Mouse (Mus musculus) retina, postnatal 1 day (tissue): Measurements from ENCODE around the gene Rtn4rl1.
A peak's percentile ranks its signal among the peaks of the same experiment; 100 is the strongest.

Experiments
- DNase-seq: peaks from one replicate; pipeline ENCODE4 v3.0.0-alpha.2; 2012

The Rtn4rl1 gene

DNA sequence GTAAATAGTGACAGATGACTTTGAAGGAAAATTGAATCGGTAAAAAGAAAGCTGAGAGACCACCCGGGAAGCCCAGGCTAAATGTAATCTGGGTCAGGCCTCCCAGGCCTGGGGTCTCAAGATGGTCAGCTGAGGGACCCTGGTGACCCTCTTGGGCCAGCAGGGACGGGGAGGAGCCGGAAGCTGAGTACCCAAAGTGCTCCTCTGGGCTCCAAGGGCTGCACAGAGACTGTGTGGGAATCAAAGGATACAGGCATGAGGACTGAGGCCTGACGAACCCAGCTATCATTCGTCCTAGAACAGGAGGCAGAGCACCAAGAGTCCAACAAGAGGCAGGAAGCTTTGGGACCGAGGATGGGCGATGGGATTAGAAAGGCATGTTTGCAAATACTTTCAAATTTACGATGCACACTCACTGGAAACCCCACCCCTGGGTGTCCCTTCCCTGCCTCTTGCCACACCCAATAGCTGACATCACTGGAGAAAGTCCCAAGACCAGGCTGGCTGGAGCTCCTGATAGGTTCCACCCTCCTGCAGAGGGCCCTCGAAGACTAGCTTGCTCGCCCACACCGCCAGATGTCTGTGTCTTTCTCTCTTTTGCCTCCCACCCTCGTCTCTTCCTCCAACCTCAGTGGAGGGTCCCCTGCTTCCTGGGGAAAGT lies 60.8 kb downstream of the Rtn4rl1 start:
- no peak for DNase-seq

DNA sequence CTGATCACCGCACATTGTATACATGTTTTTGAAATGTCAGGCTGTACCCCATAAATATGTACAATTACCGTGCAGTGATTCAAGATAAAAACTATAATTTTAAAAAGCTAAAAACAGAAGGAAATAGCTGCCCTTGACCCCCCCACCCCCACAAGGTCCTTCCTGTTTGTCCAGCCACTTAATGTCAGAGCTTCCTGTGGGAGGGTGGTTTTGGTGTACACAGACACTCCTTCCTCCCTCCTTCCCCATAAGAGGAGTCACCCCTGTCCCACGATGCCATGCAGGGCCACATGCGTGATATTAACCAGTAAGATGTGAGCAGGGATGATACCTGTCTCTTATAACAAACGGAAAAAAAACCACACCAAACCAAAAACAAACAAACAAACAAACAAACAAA lies 61.7 kb downstream of the Rtn4rl1 start:
- DNase-seq, result no peak

- DNase-seq, result no peak
Measured at GRCm38 (mm10) chr11:75257056-75257648, 63.6 kb downstream of the Rtn4rl1 start.

GRCm38 (mm10) chr11:75259416-75259815 lies 65.8 kb downstream of the Rtn4rl1 start:
- no peak for DNase-seq

GRCm38 (mm10) chr11:75259996-75260561 lies 66.5 kb downstream of the Rtn4rl1 start:
- peak; percentile 69 for DNase-seq

DNA sequence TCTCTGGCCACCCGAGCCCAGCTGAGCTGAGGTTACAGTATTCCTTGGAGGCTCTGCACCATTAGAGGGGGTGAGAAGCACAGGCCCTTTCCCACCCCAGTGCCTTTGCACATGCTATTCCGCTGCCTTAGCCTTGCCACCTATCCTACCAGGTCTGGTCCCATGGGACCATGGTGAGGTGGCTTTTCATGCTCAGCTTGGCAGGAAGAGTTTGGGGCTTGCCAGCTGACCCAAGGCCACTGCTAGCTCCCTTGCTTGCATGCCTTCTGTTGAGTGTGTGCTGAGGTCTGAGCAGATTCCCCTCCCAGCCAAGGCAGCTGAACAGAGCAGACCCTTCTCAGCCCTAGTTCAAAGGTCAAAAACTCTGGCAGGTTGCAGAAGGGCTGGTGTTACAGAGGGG lies 67.4 kb downstream of the Rtn4rl1 start:
- DNase-seq, result no peak

GRCm38 (mm10) chr11:75261730-75262129 lies 68.1 kb downstream of the Rtn4rl1 start:
- DNase-seq, result no peak

- no peak for DNase-seq
Measured at GRCm38 (mm10) chr11:75262181-75262580, 68.6 kb downstream of the Rtn4rl1 start.

- no peak for DNase-seq
Measured at GRCm38 (mm10) chr11:75262791-75263190, 69.2 kb downstream of the Rtn4rl1 start.

GRCm38 (mm10) chr11:75263274-75263963 lies 69.8 kb downstream of the Rtn4rl1 start:
- DNase-seq, result peak; percentile 96

- no peak for DNase-seq
Measured at GRCm38 (mm10) chr11:75263964-75264312, 70.4 kb downstream of the Rtn4rl1 start.

DNA sequence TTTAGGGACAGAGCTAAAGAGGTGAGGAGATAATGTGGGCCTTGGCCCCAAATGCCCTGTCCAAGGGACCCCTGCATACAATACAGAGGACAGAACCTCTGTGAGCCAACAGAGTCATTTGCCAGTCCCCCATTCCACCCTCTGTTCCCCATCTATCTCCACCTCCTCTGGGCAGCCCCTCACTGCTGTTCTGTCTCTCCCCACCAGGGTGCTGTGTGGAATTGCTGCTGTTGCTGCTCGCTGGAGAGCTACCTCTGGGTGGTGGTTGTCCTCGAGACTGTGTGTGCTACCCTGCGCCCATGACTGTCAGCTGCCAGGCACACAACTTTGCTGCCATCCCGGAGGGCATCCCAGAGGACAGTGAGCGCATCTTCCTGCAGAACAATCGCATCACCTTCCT lies 71.0 kb downstream of the Rtn4rl1 start:
- DNase-seq, result peak; percentile 57

DNA sequence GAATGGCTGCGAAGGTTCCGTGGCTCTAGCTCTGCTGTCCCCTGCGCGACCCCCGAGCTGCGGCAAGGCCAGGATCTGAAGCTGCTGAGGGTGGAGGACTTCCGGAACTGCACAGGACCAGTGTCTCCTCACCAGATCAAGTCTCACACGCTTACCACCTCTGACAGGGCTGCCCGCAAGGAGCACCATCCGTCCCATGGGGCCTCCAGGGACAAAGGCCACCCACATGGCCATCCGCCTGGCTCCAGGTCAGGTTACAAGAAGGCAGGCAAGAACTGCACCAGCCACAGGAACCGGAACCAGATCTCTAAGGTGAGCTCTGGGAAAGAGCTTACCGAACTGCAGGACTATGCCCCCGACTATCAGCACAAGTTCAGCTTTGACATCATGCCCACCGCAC lies 72.0 kb downstream of the Rtn4rl1 start:
- DNase-seq, result peak; percentile 56

DNA sequence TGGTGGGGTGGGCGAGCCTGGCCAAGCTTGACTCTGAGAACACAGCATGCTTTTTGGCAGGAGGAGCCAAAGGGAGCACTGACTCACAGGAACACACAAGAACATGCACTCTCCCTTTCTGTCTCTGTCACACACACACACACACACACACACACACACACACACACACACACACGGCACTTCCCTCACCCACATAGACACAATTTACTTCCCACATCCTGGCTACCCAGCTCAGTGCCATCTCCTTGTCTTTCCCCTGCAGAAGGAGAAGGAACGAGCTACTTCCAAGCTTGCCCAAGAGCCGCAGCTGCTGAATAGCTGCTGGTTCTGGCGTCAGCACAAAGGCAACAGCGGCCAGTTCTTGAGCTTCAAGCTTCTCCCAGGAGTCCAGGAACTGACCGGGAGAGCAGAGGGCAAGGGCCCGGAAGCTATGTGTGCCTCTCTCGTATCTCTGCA lies 74.3 kb downstream of the Rtn4rl1 start:
- DNase-seq, result no peak

GRCm38 (mm10) chr11:75268492-75268891 lies 74.9 kb downstream of the Rtn4rl1 start:
- DNase-seq, result peak; percentile 48

DNA sequence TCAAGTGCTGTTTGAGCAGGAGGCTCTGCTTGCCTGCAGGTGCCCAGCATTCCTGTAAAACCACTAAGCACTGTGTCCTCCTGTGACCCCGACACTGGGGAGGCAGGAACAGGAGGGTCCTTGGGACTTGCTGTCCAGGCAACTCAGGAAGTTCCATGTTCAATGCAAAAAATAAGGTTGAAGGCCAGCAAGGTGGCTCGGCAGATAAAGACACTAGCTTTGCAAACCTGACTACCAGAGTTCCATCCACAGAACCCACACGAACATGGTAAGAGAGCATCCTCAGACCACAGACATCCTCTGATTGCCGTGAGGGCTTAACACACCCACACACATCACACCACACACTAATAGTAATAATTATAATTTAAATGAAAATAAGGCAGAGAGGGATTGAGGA lies 75.6 kb downstream of the Rtn4rl1 start:
- DNase-seq, result no peak

GRCm38 (mm10) chr11:75270276-75270984 lies 76.8 kb downstream of the Rtn4rl1 start:
- DNase-seq, result no peak

DNA sequence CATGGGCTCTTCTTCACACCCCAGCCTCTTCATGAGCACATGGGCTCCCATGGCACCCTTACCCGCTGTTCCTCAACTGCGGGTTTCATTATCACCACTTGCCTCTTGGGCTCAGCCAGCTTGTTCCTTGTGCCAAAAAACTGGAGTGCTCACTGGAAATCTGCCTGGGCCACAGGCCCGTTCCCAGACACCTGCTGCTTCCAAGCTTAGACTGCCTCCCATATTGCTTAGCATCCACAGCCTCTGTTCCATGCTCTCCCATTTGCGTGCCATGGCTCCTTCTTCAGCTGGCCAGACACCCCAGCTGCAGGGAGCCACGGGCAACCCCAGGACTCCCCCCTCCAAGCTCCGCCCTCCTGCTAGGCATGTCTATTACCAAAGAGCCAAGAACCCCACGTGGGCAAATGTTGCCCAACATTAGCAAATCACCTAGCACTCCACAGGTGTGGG lies 77.4 kb downstream of the Rtn4rl1 start:
- no peak for DNase-seq

- peak; percentile 89 for DNase-seq
Measured at GRCm38 (mm10) chr11:75273466-75273865, 79.9 kb downstream of the Rtn4rl1 start.

GRCm38 (mm10) chr11:75275035-75275434 lies 81.5 kb downstream of the Rtn4rl1 start:
- peak; percentile 52 for DNase-seq

DNA sequence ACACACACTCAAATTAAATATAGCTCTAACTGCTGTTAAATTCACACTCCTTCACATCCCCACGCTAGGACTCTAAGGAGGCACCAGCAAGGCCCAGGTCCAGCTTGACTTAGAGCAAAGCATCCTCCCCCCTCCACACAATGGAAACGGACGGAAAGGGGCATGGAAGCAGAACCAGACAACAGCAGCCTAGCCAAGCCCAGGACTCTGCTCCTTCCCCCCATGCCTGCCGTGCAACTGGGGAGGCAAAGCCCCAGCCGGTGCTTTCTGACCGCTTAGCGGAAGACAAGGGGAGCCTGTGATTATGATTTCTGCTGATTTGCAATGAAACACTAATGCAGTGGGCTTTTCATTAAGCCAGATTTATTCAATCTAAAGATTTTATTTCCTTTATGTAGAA lies 84.5 kb downstream of the Rtn4rl1 start:
- DNase-seq, result no peak

DNA sequence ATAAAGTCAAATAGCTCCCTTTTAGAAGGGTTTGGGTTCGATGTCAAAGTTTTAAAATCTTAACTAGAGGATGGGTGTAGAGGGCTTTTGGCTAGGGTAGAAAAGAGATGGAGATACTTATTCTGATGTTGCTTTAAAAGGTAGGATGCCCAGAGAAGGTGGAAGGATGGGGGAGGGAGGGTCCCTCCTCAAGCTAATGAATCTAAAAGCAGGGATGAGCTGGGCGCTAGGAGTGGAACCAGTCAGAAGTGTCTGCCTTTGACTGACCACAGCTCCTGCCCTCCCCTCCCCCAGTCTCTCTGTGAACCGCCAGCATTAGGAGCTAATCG lies 85.4 kb downstream of the Rtn4rl1 start:
- no peak for DNase-seq

- peak; percentile 90 for DNase-seq
Measured at GRCm38 (mm10) chr11:75279342-75280065, 85.9 kb downstream of the Rtn4rl1 start.
